Mouse (Mus musculus): Measurements from ENCODE around the gene Aqp6. TPM values are rescaled to one million over a fixed set of nuclear protein-coding genes. Genes with fewer than 3 reads are reported as not detected.

Aqp6 gene
- total and polyA plus RNA-seq, 3 experiments = 0.08 to 0.27 (median 0.18) TPM

- WGBS = 64% methylated on average over 6 of the region's 6 CpGs
- Histone ChIP-seq H3K4me3 (no peak overlapping the region), H3K4me1 (ENCODE audit: control insufficient read depth, insufficient read depth, low read length) (no peaks in the 10 kb centered on the region), H3K27ac (no peak overlapping the region), H3K79me2 (replicated peaks; ENCODE audit: control insufficient read depth, insufficient read depth, low read length) (peaks cover 3% of the 10 kb centered on the region; the same call in 1 of the 2 replicates), H3K9ac (ENCODE audit: low read depth, low read length) (no peak overlapping the region), H3K27me3 (ENCODE audit: control insufficient read depth, insufficient read depth, low read length) (no peaks in the 10 kb centered on the region), H3K36me3 (ENCODE audit: control insufficient read depth, insufficient read depth, low read length) (no peaks in the 10 kb centered on the region)
- intact Hi-C loops (cut with DNase I) = no loop called here
- TF ChIP-seq CTCF (IDR thresholded peaks at IDR 0.05) (no peak), EP300 (IDR thresholded peaks at IDR 0.05; ENCODE audit: insufficient read depth, low read depth, low read length) (no peak), POLR2A (IDR thresholded peaks at IDR 0.05; ENCODE audit: insufficient read depth, low read depth, low read length) (no peak)
- DNase-seq = no peak
These were observed 41.4 kb downstream of the Aqp6 start for GRCm38 (mm10) chr15:99642622-99643021.

GRCm38 (mm10) chr15:99643832-99644231 is 42.6 kb downstream of the Aqp6 start:
- H3K9ac ChIP-seq (ENCODE audit: low read depth, low read length) = no peak overlapping the region
- H3K79me2 ChIP-seq (replicated peaks; ENCODE audit: control insufficient read depth, insufficient read depth, low read length) = peaks cover 3% of the 10 kb centered on the region; the same call in 1 of the 2 replicates

GRCm38 (mm10) chr15:99644776-99645175 is 43.6 kb downstream of the Aqp6 start:
- H3K4me3 ChIP-seq = no peak overlapping the region
- intact Hi-C loops (cut with DNase I) = no loop called here
- no peaks in the 10 kb centered on the region for H3K36me3 ChIP-seq (ENCODE audit: control insufficient read depth, insufficient read depth, low read length)
- no peak overlapping the region for H3K27ac ChIP-seq
- peak in 1 of 2 experiments; percentile 23 for DNase-seq
- no peaks in the 10 kb centered on the region for H3K27me3 ChIP-seq (ENCODE audit: control insufficient read depth, insufficient read depth, low read length)
- H3K9ac ChIP-seq (ENCODE audit: low read depth, low read length) = no peak overlapping the region
- WGBS = 45% methylated on average over 7 of the region's 7 CpGs
- no peak for TF ChIP-seq POLR2A (IDR thresholded peaks at IDR 0.05; ENCODE audit: insufficient read depth, low read depth, low read length)
- no peak for TF ChIP-seq CTCF (IDR thresholded peaks at IDR 0.05)
- no peak for TF ChIP-seq EP300 (IDR thresholded peaks at IDR 0.05; ENCODE audit: insufficient read depth, low read depth, low read length)
- H3K79me2 ChIP-seq (replicated peaks; ENCODE audit: control insufficient read depth, insufficient read depth, low read length) = peaks cover 3% of the 10 kb centered on the region; the same call in 1 of the 2 replicates
- H3K4me1 ChIP-seq (ENCODE audit: control insufficient read depth, insufficient read depth, low read length) = no peaks in the 10 kb centered on the region

More at GRCm38 (mm10) chr15:99643832-99644231, 42.6 kb downstream of the Aqp6 start:
- no peak overlapping the region for H3K27ac ChIP-seq
- TF ChIP-seq CTCF (IDR thresholded peaks at IDR 0.05) = no peak
- no peak for TF ChIP-seq EP300 (IDR thresholded peaks at IDR 0.05; ENCODE audit: insufficient read depth, low read depth, low read length)
- TF ChIP-seq POLR2A (IDR thresholded peaks at IDR 0.05; ENCODE audit: insufficient read depth, low read depth, low read length) = no peak
- no peaks in the 10 kb centered on the region for H3K27me3 ChIP-seq (ENCODE audit: control insufficient read depth, insufficient read depth, low read length)
- no peak for DNase-seq
- no peak overlapping the region for H3K4me3 ChIP-seq
- no peaks in the 10 kb centered on the region for H3K36me3 ChIP-seq (ENCODE audit: control insufficient read depth, insufficient read depth, low read length)
- WGBS = 86% methylated on average over 10 of the region's 10 CpGs
- no peaks in the 10 kb centered on the region for H3K4me1 ChIP-seq (ENCODE audit: control insufficient read depth, insufficient read depth, low read length)
- intact Hi-C loops (cut with DNase I) = no loop called here

- no peak overlapping the region for H3K27ac ChIP-seq
- H3K9ac ChIP-seq (ENCODE audit: low read depth, low read length) = no peak overlapping the region
- WGBS = 41% methylated on average over 4 of the region's 4 CpGs
- no peak overlapping the region for H3K4me3 ChIP-seq
- H3K27me3 ChIP-seq (ENCODE audit: control insufficient read depth, insufficient read depth, low read length) = no peaks in the 10 kb centered on the region
- no peaks in the 10 kb centered on the region for H3K36me3 ChIP-seq (ENCODE audit: control insufficient read depth, insufficient read depth, low read length)
- intact Hi-C loops (cut with DNase I) = no loop called here
- DNase-seq = no peak
- H3K4me1 ChIP-seq (ENCODE audit: control insufficient read depth, insufficient read depth, low read length) = no peaks in the 10 kb centered on the region; the same call in 1 of the 2 replicates
- TF ChIP-seq CTCF (IDR thresholded peaks at IDR 0.05) = no peak
- no peak for TF ChIP-seq EP300 (IDR thresholded peaks at IDR 0.05; ENCODE audit: insufficient read depth, low read depth, low read length)
- no peak for TF ChIP-seq POLR2A (IDR thresholded peaks at IDR 0.05; ENCODE audit: insufficient read depth, low read depth, low read length)
- peaks cover 3% of the 10 kb centered on the region; the same call in 1 of the 2 replicates for H3K79me2 ChIP-seq (replicated peaks; ENCODE audit: control insufficient read depth, insufficient read depth, low read length)
These were observed 47.1 kb downstream of the Aqp6 start for GRCm38 (mm10) chr15:99648326-99648725.

GRCm38 (mm10) chr15:99649067-99649761 is 48.0 kb downstream of the Aqp6 start:
- no peak for DNase-seq
- H3K9ac ChIP-seq (ENCODE audit: low read depth, low read length) = no peak overlapping the region
- no peaks in the 10 kb centered on the region; the same call in 1 of the 2 replicates for H3K27me3 ChIP-seq (ENCODE audit: control insufficient read depth, insufficient read depth, low read length)
- intact Hi-C loops (cut with DNase I) = no loop called here
- H3K4me1 ChIP-seq (ENCODE audit: control insufficient read depth, insufficient read depth, low read length) = no peaks in the 10 kb centered on the region; the same call in 1 of the 2 replicates
- no peaks in the 10 kb centered on the region for H3K36me3 ChIP-seq (ENCODE audit: control insufficient read depth, insufficient read depth, low read length)
- 31% methylated on average over 6 of the region's 6 CpGs for WGBS
- no peak overlapping the region for H3K4me3 ChIP-seq
- H3K27ac ChIP-seq = no peak overlapping the region
- H3K79me2 ChIP-seq (replicated peaks; ENCODE audit: control insufficient read depth, insufficient read depth, low read length) = peaks cover 3% of the 10 kb centered on the region; the same call in 1 of the 2 replicates
- TF ChIP-seq CTCF (IDR thresholded peaks at IDR 0.05) (no peak), POLR2A (IDR thresholded peaks at IDR 0.05; ENCODE audit: insufficient read depth, low read depth, low read length) (no peak), EP300 (IDR thresholded peaks at IDR 0.05; ENCODE audit: insufficient read depth, low read depth, low read length) (no peak)

- intact Hi-C loops (cut with DNase I) = no loop called here
- DNase-seq = no peak
- TF ChIP-seq EP300 (IDR thresholded peaks at IDR 0.05; ENCODE audit: insufficient read depth, low read depth, low read length) = no peak
- TF ChIP-seq CTCF (IDR thresholded peaks at IDR 0.05) = no peak
- no peak for TF ChIP-seq POLR2A (IDR thresholded peaks at IDR 0.05; ENCODE audit: insufficient read depth, low read depth, low read length)
- Histone ChIP-seq H3K4me3 (no peak overlapping the region), H3K9ac (ENCODE audit: low read depth, low read length) (no peak overlapping the region), H3K79me2 (replicated peaks; ENCODE audit: control insufficient read depth, insufficient read depth, low read length) (peaks cover 3% of the 10 kb centered on the region; the same call in 1 of the 2 replicates), H3K36me3 (ENCODE audit: control insufficient read depth, insufficient read depth, low read length) (no peaks in the 10 kb centered on the region), H3K27ac (no peak overlapping the region), H3K27me3 (ENCODE audit: control insufficient read depth, insufficient read depth, low read length) (no peaks in the 10 kb centered on the region; the same call in 1 of the 2 replicates), H3K4me1 (ENCODE audit: control insufficient read depth, insufficient read depth, low read length) (no peaks in the 10 kb centered on the region; the same call in 1 of the 2 replicates)
- 39% methylated on average over 2 of the region's 2 CpGs for WGBS
These were observed 49.1 kb downstream of the Aqp6 start for GRCm38 (mm10) chr15:99650304-99650703.

All from heart, adult 2 months (tissue).